Comparison of ENCODE assay signal across 8 mouse cellular contexts in the genomic region with DNA sequence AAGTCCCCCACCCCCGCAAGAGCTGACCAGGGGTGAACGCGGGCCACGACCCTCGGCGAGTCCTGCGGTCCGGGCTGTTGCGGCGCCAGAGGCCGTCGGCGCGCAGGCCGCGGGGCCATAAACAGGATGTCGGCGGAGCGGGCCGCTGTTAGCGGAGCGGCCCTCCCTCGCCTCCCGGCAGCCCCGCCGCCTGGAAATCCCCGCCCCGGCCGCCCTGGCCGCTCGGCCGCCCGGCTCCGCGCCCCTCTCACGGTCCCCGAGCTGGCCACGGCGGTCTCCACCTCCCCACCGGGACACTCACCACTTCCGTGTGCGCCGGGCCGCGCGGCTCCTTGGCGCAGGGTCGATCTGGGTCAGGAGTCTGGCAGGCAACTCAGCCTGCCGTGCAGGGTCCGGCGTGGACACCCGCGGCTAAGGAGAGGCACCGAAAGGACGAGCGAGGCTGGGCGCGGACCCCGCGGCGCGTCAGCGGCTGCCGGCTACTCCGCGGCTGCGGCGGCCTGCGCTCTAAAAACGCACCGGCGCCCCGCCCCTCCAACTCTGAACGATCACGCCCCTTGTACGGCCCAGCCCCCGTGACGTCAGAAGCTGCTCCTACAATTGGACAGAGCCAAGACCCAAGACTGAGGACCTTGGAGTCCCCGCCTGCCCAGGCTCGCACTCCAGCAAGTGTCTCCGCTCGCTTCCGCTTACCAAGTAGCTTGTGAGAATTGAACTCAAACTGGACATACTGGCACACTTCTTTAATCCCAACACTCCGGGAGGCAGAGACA. TPM values are rescaled to one million over a fixed set of nuclear protein-coding genes. Genes with fewer than 3 reads are reported as not detected.
DNase-seq lines count a peak whose midpoint lies in the region; ATAC-seq and TF ChIP-seq lines count a peak whose summit lies in the region.

A gene (minus strand): TSS at position 542 of the 773 bp plus-strand sequence.

- peaks cover 29% of the 10 kb centered on the region for H3K4me1 ChIP-seq in bone marrow macrophage, adult 2 months (ENCODE audit: control insufficient read depth, insufficient read depth, low read length)
- peaks cover 3% of the 10 kb centered on the region for H3K4me1 ChIP-seq in embryonic fibroblast, embryonic 13.5 days (ENCODE audit: control insufficient read depth, insufficient read depth, low read length)
- H3K4me1 ChIP-seq in kidney, embryonic 14.5 days (ENCODE audit: control insufficient read depth, insufficient read depth, low read length), result peaks cover 6% of the 10 kb centered on the region
- peaks cover 8% of the 10 kb centered on the region; the same call in 1 of the 2 replicates for H3K4me1 ChIP-seq in limb, embryonic 15.5 days

- peak; percentile 98 for DNase-seq in A20 (ENCODE audit: low read depth, low spot score)
- DNase-seq in heart, adult 9 months (ENCODE audit: low spot score in 2 of 2), result peak; percentile 98 to 99
- peak; percentile 96 to 99 for DNase-seq in monocyte, adult 2 months (ENCODE audit: low read depth in 1 of 2, low spot score in 2 of 2)
- peak; percentile 98 to 99 for DNase-seq in spleen, postnatal 36 days (ENCODE audit: low spot score in 2 of 2)

- no peaks in the 10 kb centered on the region for H3K9me3 ChIP-seq in kidney, embryonic 14.5 days (ENCODE audit: control insufficient read depth, low read length)
- H3K9me3 ChIP-seq in limb, embryonic 15.5 days, result no peaks in the 10 kb centered on the region

- no peaks in the 10 kb centered on the region for H3K36me3 ChIP-seq in kidney, embryonic 14.5 days (ENCODE audit: control insufficient read depth, insufficient read depth, low read length)
- no peaks in the 10 kb centered on the region for H3K36me3 ChIP-seq in limb, embryonic 15.5 days

- peak within 1 kb of the TSS; percentile 95 for H3K9ac ChIP-seq in kidney, embryonic 14.5 days (ENCODE audit: low read depth, low read length)
- peak within 1 kb of the TSS; percentile 95 for H3K9ac ChIP-seq in limb, embryonic 15.5 days

- peak within 1 kb of the TSS; percentile 98 for H3K4me3 ChIP-seq in bone marrow macrophage, adult 2 months (ENCODE audit: insufficient read depth, low read length)
- peak within 1 kb of the TSS; percentile 86 for H3K4me3 ChIP-seq in embryonic fibroblast, embryonic 13.5 days (ENCODE audit: insufficient read depth, low read length)
- H3K4me3 ChIP-seq in kidney, embryonic 14.5 days (ENCODE audit: low read length), result peak within 1 kb of the TSS; percentile 97
- peak within 1 kb of the TSS; percentile 95 for H3K4me3 ChIP-seq in limb, embryonic 15.5 days

- H3K4me2 ChIP-seq in kidney, embryonic 14.5 days (replicated peaks; ENCODE audit: low read depth, low read length), result peak within 1 kb of the TSS; percentile 65
- H3K4me2 ChIP-seq in limb, embryonic 15.5 days, result peak within 1 kb of the TSS; percentile 60

- WGBS in kidney, embryonic 14.5 days, result under 1% methylated on average over 76 of the region's 84 CpGs
- under 1% methylated on average over 84 of the region's 84 CpGs for WGBS in limb, embryonic 15.5 days

- peak within 1 kb of the TSS; percentile 77 for H3K27ac ChIP-seq in bone marrow macrophage, adult 2 months (ENCODE audit: insufficient read depth, low read depth, low read length)
- H3K27ac ChIP-seq in embryonic fibroblast, embryonic 13.5 days (ENCODE audit: insufficient read depth, low read length), result peak within 1 kb of the TSS; percentile 63; the same call in 1 of the 2 replicates
- peak within 1 kb of the TSS; percentile 93 for H3K27ac ChIP-seq in kidney, embryonic 14.5 days (ENCODE audit: low read depth, low read length)
- H3K27ac ChIP-seq in limb, embryonic 15.5 days, result peak within 1 kb of the TSS; percentile 91

- peak; percentile 88; the same call in 1 of the 2 replicates for TF ChIP-seq POLR2A in bone marrow macrophage, adult 2 months (IDR thresholded peaks at IDR 0.05; ENCODE audit: borderline replicate concordance, low read depth, low read length)
- peak; percentile 98 for TF ChIP-seq POLR2A in embryonic fibroblast, embryonic 13.5 days (IDR thresholded peaks at IDR 0.05; ENCODE audit: low read depth, low read length)

- H3K27me3 ChIP-seq in kidney, embryonic 14.5 days (ENCODE audit: control insufficient read depth, insufficient read depth, low read length), result no peaks in the 10 kb centered on the region
- no peaks in the 10 kb centered on the region for H3K27me3 ChIP-seq in limb, embryonic 15.5 days

- TF ChIP-seq CTCF in bone marrow macrophage, adult 2 months (IDR thresholded peaks at IDR 0.05; ENCODE audit: low read depth, low read length), result no peak
- no peak for TF ChIP-seq CTCF in embryonic fibroblast, embryonic 13.5 days (IDR thresholded peaks at IDR 0.05; ENCODE audit: borderline replicate concordance, insufficient read depth, low read length)

- ATAC-seq in kidney, embryonic 14.5 days (ENCODE audit: low FRiP score, low TSS enrichment), result peak; percentile 99
- ATAC-seq in limb, embryonic 15.5 days (ENCODE audit: insufficient number of reproducible peaks, low FRiP score, low TSS enrichment, low read depth), result peak; percentile 98

RNA-seq across cellular contexts. Expression of the gene that starts here (rescaled TPM):
- polyA plus RNA-seq in bone marrow macrophage, adult 2 months (2012; ENCODE audit: insufficient read depth, insufficient read length, missing spikeins), result 108 and 127 TPM in 2 replicates
- 186 and 192 TPM in 2 replicates for polyA plus RNA-seq in embryonic fibroblast, embryonic 13.5 days (2011; ENCODE audit: insufficient read length, low read depth, missing spikeins)
- polyA plus RNA-seq in kidney, embryonic 14.5 days (2014; fragmentation: Nextera tagmentation; extraction: Ambion mirVana), result 56.0 and 110 TPM in 2 replicates
- polyA plus RNA-seq in limb, embryonic 15.5 days (2015; fragmentation: Nextera tagmentation; extraction: Ambion mirVana), result 99.7 and 99.9 TPM in 2 replicates

Comparison
In these comparisons a context has a peak if more than half of its experiments do, and no peak if none do; other contexts are left out.
1. Peak in every context shown above with its lines: DNase-seq, ATAC-seq, H3K4me3 ChIP-seq and H3K27ac ChIP-seq.